Mouse (Mus musculus) myocyte (in vitro differentiated cells): Measurements from ENCODE around the gene Dennd1a. TPM values are rescaled to one million over a fixed set of nuclear protein-coding genes. Genes with fewer than 3 reads are reported as not detected.

Experiments
- H3K27me3 ChIP-seq: one replicate; pipeline ENCODE4 v1.6.1; 2011; ENCODE audit not compliant: control insufficient read depth, insufficient read depth, insufficient read length
- H3K36me3 ChIP-seq: one replicate; pipeline ENCODE4 v1.6.1; 2011; ENCODE audit not compliant: control insufficient read depth, insufficient read depth
- H3K4me2 ChIP-seq: one replicate; pipeline ENCODE4 v1.6.1; 2011; ENCODE audit warnings: low read depth, control low read depth
- H3K4me3 ChIP-seq: one replicate; pipeline ENCODE4 v1.5.1; 2011; ENCODE audit warnings: mild to moderate bottlenecking, control low read depth, moderate library complexity
- H3K79me2 ChIP-seq: one replicate; pipeline ENCODE4 v1.6.1; 2011; ENCODE audit not compliant: control insufficient read depth, insufficient read depth
- H3ac ChIP-seq: one replicate; pipeline ENCODE4 v1.6.1; 2011; ENCODE audit not compliant: control insufficient read depth, insufficient read length
- CEBPB ChIP-seq: IDR thresholded peaks from 2 replicates; pipeline ENCODE4 v1.6.1; 2011; ENCODE audit warnings: mild to moderate bottlenecking, moderate library complexity; ENCODE audit not compliant: poor library complexity, insufficient read depth, severe bottlenecking
- E2F4 ChIP-seq: IDR thresholded peaks from one replicate; pipeline ENCODE4 v1.6.1; 2011; ENCODE audit warnings: mild to moderate bottlenecking, control low read depth, moderate library complexity; ENCODE audit not compliant: insufficient read depth
- MAX ChIP-seq: IDR thresholded peaks from one replicate; pipeline ENCODE4 v1.6.1; 2011; ENCODE audit warnings: low read depth, mild to moderate bottlenecking, control low read depth
- MYOD1 ChIP-seq, 3 experiments: IDR thresholded peaks; one replicate each; pipeline ENCODE4 v1.6.1; 2011; ENCODE audit warnings: control low read depth in 2 of 3, low read depth in 2 of 3, mild to moderate bottlenecking in 2 of 3, moderate library complexity in 1 of 3; ENCODE audit not compliant: insufficient read length in 2 of 3, control insufficient read depth in 1 of 3
- MYOG ChIP-seq, 3 experiments: IDR thresholded peaks; one replicate each; pipeline ENCODE4 v1.6.1; 2011; ENCODE audit warnings: control low read depth in 2 of 3, low read depth in 2 of 3, mild to moderate bottlenecking in 2 of 3; ENCODE audit not compliant: insufficient read length in 2 of 3, control insufficient read depth in 1 of 3, insufficient read depth in 1 of 3
- POLR2A ChIP-seq: IDR thresholded peaks from one replicate; pipeline ENCODE4 v1.6.1; 2011; ENCODE audit warnings: low read depth, mild to moderate bottlenecking, control low read depth, moderate library complexity; ENCODE audit not compliant: insufficient read length
- POLR2AphosphoS2 ChIP-seq: IDR thresholded peaks from one replicate; pipeline ENCODE4 v1.6.1; 2011; ENCODE audit warnings: low read depth, control low read depth; ENCODE audit not compliant: insufficient read length
- REST ChIP-seq: IDR thresholded peaks from one replicate; pipeline ENCODE4 v1.6.1; 2011; ENCODE audit warnings: mild to moderate bottlenecking, control low read depth, moderate library complexity; ENCODE audit not compliant: insufficient read depth, insufficient read length
- SRF ChIP-seq: IDR thresholded peaks from one replicate; pipeline ENCODE4 v1.6.1; 2011; ENCODE audit warnings: low read depth; ENCODE audit not compliant: control insufficient read depth, insufficient read length
- TCF12 ChIP-seq: IDR thresholded peaks from one replicate; pipeline ENCODE4 v1.6.1; 2011; ENCODE audit warnings: mild to moderate bottlenecking, control low read depth; ENCODE audit not compliant: poor library complexity, insufficient read depth, severe bottlenecking
- TCF3 ChIP-seq: IDR thresholded peaks from one replicate; pipeline ENCODE4 v1.6.1; 2011; ENCODE audit warnings: low read depth, control low read depth; ENCODE audit not compliant: insufficient read length
- USF1 ChIP-seq: IDR thresholded peaks from one replicate; pipeline ENCODE4 v1.6.1; 2011; ENCODE audit warnings: low read depth, mild to moderate bottlenecking, control low read depth, moderate library complexity
- polyA plus RNA-seq: library from polyadenylated mRNA; unstranded; fragments of >200 nt; fragmentation: generic; extraction: Trizol; gene quantifications from one replicate; pipeline ENCODE4 v1.2.1, GENCODE M21; 2012; ENCODE audit warnings: missing spikeins

Gene Dennd1a
- polyA plus RNA-seq, 1 experiment: 11.3 TPM

- no peaks in the 10 kb centered on the region for H3K27me3 ChIP-seq
- H3ac ChIP-seq: no peak overlapping the region
- no peaks in the 10 kb centered on the region for H3K79me2 ChIP-seq
- H3K4me3 ChIP-seq: no peak overlapping the region
- H3K36me3 ChIP-seq: no peaks in the 10 kb centered on the region
- TF ChIP-seq POLR2AphosphoS2 (no peak), MYOG (IDR thresholded peaks at IDR 0.05; ENCODE audit: control insufficient read depth in 1 of 3, insufficient read depth in 1 of 3, insufficient read length in 2 of 3, low read depth in 2 of 3) (no peak), TCF12 (no peak), USF1 (no peak), TCF3 (no peak), E2F4 (no peak), REST (no peak)
- H3K4me2 ChIP-seq: no peak overlapping the region
Observed at GRCm38 (mm10) chr2:37822122-37822521, 465.1 kb downstream of the Dennd1a start.

GRCm38 (mm10) chr2:37819526-37820152, 467.6 kb downstream of the Dennd1a start:
- no peak overlapping the region for H3K4me3 ChIP-seq
- no peaks in the 10 kb centered on the region for H3K79me2 ChIP-seq
- no peaks in the 10 kb centered on the region for H3K36me3 ChIP-seq
- no peak overlapping the region for H3ac ChIP-seq
- no peak overlapping the region for H3K4me2 ChIP-seq
- TF ChIP-seq MYOD1 (IDR thresholded peaks at IDR 0.05; ENCODE audit: control insufficient read depth in 1 of 3, insufficient read length in 2 of 3, low read depth in 2 of 3) (peak in 2 of 3 experiments; percentile 72 to 74), MYOG (IDR thresholded peaks at IDR 0.05; ENCODE audit: control insufficient read depth in 1 of 3, insufficient read depth in 1 of 3, insufficient read length in 2 of 3, low read depth in 2 of 3) (peak in 1 of 3 experiments; percentile 74), E2F4 (no peak)
- H3K27me3 ChIP-seq: no peaks in the 10 kb centered on the region

- Histone ChIP-seq H3K79me2 (no peaks in the 10 kb centered on the region), H3K4me3 (no peak overlapping the region), H3ac (no peak overlapping the region), H3K27me3 (no peaks in the 10 kb centered on the region), H3K4me2 (no peak overlapping the region), H3K36me3 (no peaks in the 10 kb centered on the region)
- TF ChIP-seq REST: no peak
- TF ChIP-seq POLR2AphosphoS2: no peak
- TF ChIP-seq POLR2A: no peak
- no peak for TF ChIP-seq CEBPB
- TF ChIP-seq MYOG (IDR thresholded peaks at IDR 0.05; ENCODE audit: control insufficient read depth in 1 of 3, insufficient read depth in 1 of 3, insufficient read length in 2 of 3, low read depth in 2 of 3): no peak
- no peak for TF ChIP-seq MAX
- no peak for TF ChIP-seq TCF12
- no peak for TF ChIP-seq USF1
Observed at GRCm38 (mm10) chr2:37818761-37819525, 468.2 kb downstream of the Dennd1a start.

- TF ChIP-seq MYOG (IDR thresholded peaks at IDR 0.05; ENCODE audit: control insufficient read depth in 1 of 3, insufficient read depth in 1 of 3, insufficient read length in 2 of 3, low read depth in 2 of 3) (no peak), SRF (no peak), MAX (no peak), POLR2AphosphoS2 (no peak), USF1 (no peak)
- no peaks in the 10 kb centered on the region for H3K36me3 ChIP-seq
- H3ac ChIP-seq: no peak overlapping the region
- no peak overlapping the region for H3K4me2 ChIP-seq
- no peaks in the 10 kb centered on the region for H3K79me2 ChIP-seq
- H3K27me3 ChIP-seq: no peaks in the 10 kb centered on the region
- H3K4me3 ChIP-seq: no peak overlapping the region
Observed at GRCm38 (mm10) chr2:37815676-37816075, 471.5 kb downstream of the Dennd1a start.

GRCm38 (mm10) chr2:37814820-37815361, 472.3 kb downstream of the Dennd1a start:
- H3K36me3 ChIP-seq: no peaks in the 10 kb centered on the region
- H3K27me3 ChIP-seq: no peaks in the 10 kb centered on the region
- H3K79me2 ChIP-seq: no peaks in the 10 kb centered on the region
- H3ac ChIP-seq: no peak overlapping the region
- H3K4me2 ChIP-seq: no peak overlapping the region
- H3K4me3 ChIP-seq: no peak overlapping the region
- TF ChIP-seq CEBPB (no peak), MYOD1 (IDR thresholded peaks at IDR 0.05; ENCODE audit: control insufficient read depth in 1 of 3, insufficient read length in 2 of 3, low read depth in 2 of 3) (no peak), POLR2AphosphoS2 (no peak), E2F4 (no peak), SRF (no peak), POLR2A (no peak), TCF3 (no peak), REST (no peak), MYOG (IDR thresholded peaks at IDR 0.05; ENCODE audit: control insufficient read depth in 1 of 3, insufficient read depth in 1 of 3, insufficient read length in 2 of 3, low read depth in 2 of 3) (no peak), TCF12 (no peak), USF1 (no peak), MAX (no peak)
